Mouse (Mus musculus): ENCODE measurements around the gene Olfr376. TPM values are rescaled to one million over a fixed set of nuclear protein-coding genes. Genes with fewer than 3 reads are reported as not detected.

Gene Olfr376
- polyA plus RNA-seq (2012; rRNA removed), result not detected in 2 replicates

- DNase-seq (ENCODE audit: low spot score), result no peak
Observed at GRCm38 (mm10) chr11:73370946-73371345, at the start of gene Olfr376. Olfr376 (plus strand) TSS chr11:73371246.

- no peak for DNase-seq (ENCODE audit: low spot score)
Observed at GRCm38 (mm10) chr11:73323906-73324830, 46.9 kb upstream of the Olfr376 start.

- DNase-seq (ENCODE audit: low spot score), result no peak
Observed at GRCm38 (mm10) chr11:73326485-73326886, 44.6 kb upstream of the Olfr376 start.

- DNase-seq (ENCODE audit: low spot score), result no peak
Observed at GRCm38 (mm10) chr11:73327361-73327760, 43.7 kb upstream of the Olfr376 start.

GRCm38 (mm10) chr11:73329442-73329841, 41.6 kb upstream of the Olfr376 start, which contains the start of the genes Aspa, Gm49340 and Spata22:
Aspa (minus strand) TSS chr11:73329596.
Gm49340 (plus strand) TSS chr11:73329741.
Spata22 (plus strand) TSS chr11:73329741.
- DNase-seq (ENCODE audit: low spot score), result no peak

- no peak for DNase-seq (ENCODE audit: low spot score)
Observed at GRCm38 (mm10) chr11:73333357-73333756, 37.7 kb upstream of the Olfr376 start.

GRCm38 (mm10) chr11:73336919-73337318, 34.1 kb upstream of the Olfr376 start:
- DNase-seq (ENCODE audit: low spot score), result no peak

GRCm38 (mm10) chr11:73350483-73350882, 20.6 kb upstream of the Olfr376 start, which contains the start of gene Olfr20:
Olfr20 (plus strand) TSS chr11:73350783.
- no peak for DNase-seq (ENCODE audit: low spot score)

GRCm38 (mm10) chr11:73395374-73395773, 24.3 kb downstream of the Olfr376 start:
- DNase-seq (ENCODE audit: low spot score), result no peak

GRCm38 (mm10) chr11:73399514-73399913, 28.5 kb downstream of the Olfr376 start, which contains the start of gene Olfr1:
Olfr1 (minus strand) TSS chr11:73399614.
- no peak for DNase-seq (ENCODE audit: low spot score)

Other genes starting within 250 kb of the Olfr376 start
- 0.41 and 0.58 TPM in 2 replicates for gene Haspin, start 233.0 kb upstream of the Olfr376 start, polyA plus RNA-seq (2012; rRNA removed)
- 3.1 TPM in 2 replicates for gene P2rx5, start 210.8 kb upstream of the Olfr376 start, polyA plus RNA-seq (2012; rRNA removed)
- 49.0 and 62.3 TPM in 2 replicates for gene Emc6, start 194.2 kb upstream of the Olfr376 start, polyA plus RNA-seq (2012; rRNA removed)
- gene Tax1bp3, start 194.2 kb upstream of the Olfr376 start, polyA plus RNA-seq (2012; rRNA removed), result 101 and 131 TPM in 2 replicates
- 32.5 and 37.5 TPM in 2 replicates for gene Ctns, start 172.2 kb upstream of the Olfr376 start, polyA plus RNA-seq (2012; rRNA removed)
- 11.5 and 12.7 TPM in 2 replicates for gene Shpk, start 171.8 kb upstream of the Olfr376 start, polyA plus RNA-seq (2012; rRNA removed)
- gene Trpv1, start 137.0 kb upstream of the Olfr376 start, polyA plus RNA-seq (2012; rRNA removed), result 0.37 and 0.38 TPM in 2 replicates
- gene Trpv3, start 103.9 kb upstream of the Olfr376 start, polyA plus RNA-seq (2012; rRNA removed), result 0.32 and 0.34 TPM in 2 replicates
- 23.8 and 25.8 TPM in 2 replicates for gene Aspa, start 41.6 kb upstream of the Olfr376 start, polyA plus RNA-seq (2012; rRNA removed)
- gene Gm49340, start 41.5 kb upstream of the Olfr376 start, polyA plus RNA-seq (2012; rRNA removed), result not detected in 2 replicates
- 0.21 and 0.44 TPM in 2 replicates for gene Spata22, start 41.5 kb upstream of the Olfr376 start, polyA plus RNA-seq (2012; rRNA removed)
- 0.04 and 0.10 TPM in 2 replicates for gene Olfr20, start 20.5 kb upstream of the Olfr376 start, polyA plus RNA-seq (2012; rRNA removed)
- gene Olfr1, start 28.4 kb downstream of the Olfr376 start, polyA plus RNA-seq (2012; rRNA removed), result not detected in 2 replicates
- gene Olfr378, start 57.2 kb downstream of the Olfr376 start, polyA plus RNA-seq (2012; rRNA removed), result not detected in 2 replicates
- not detected in 2 replicates for gene Olfr380, start 86.3 kb downstream of the Olfr376 start, polyA plus RNA-seq (2012; rRNA removed)
- gene Olfr381, start 120.4 kb downstream of the Olfr376 start, polyA plus RNA-seq (2012; rRNA removed), result not detected in 2 replicates
- not detected in 2 replicates for gene Olfr382, start 146.0 kb downstream of the Olfr376 start, polyA plus RNA-seq (2012; rRNA removed)
- not detected in 2 replicates for gene Olfr385, start 221.8 kb downstream of the Olfr376 start, polyA plus RNA-seq (2012; rRNA removed)
- gene Olfr384, start 227.3 kb downstream of the Olfr376 start, polyA plus RNA-seq (2012; rRNA removed), result not detected in 2 replicates